Mouse (Mus musculus): Measurements from ENCODE around the gene Bfsp2. TPM values are rescaled to one million over a fixed set of nuclear protein-coding genes. Genes with fewer than 3 reads are reported as not detected.

Gene Bfsp2
- polyA plus RNA-seq, 1 experiment from 2014 or later, result 1.8 TPM

GRCm38 (mm10) chr9:103449092-103449491 lies 31.1 kb downstream of the Bfsp2 start:
- no peak for ATAC-seq
- Histone ChIP-seq H3K27ac (no peak overlapping the region), H3K4me1 (peaks cover 4% of the 10 kb centered on the region), H3K27me3 (no peaks in the 10 kb centered on the region), H3K4me3 (no peak overlapping the region), H3K9me3 (replicated peaks) (peaks cover 8% of the 10 kb centered on the region; the same call in 1 of the 2 replicates), H3K9ac (no peak overlapping the region), H3K36me3 (ENCODE audit: poor library complexity, severe bottlenecking) (no peaks in the 10 kb centered on the region), H3K4me2 (no peak overlapping the region)
- 88% methylated on average over 7 of the region's 7 CpGs for WGBS

GRCm38 (mm10) chr9:103444656-103445055 lies 35.6 kb downstream of the Bfsp2 start:
- no peaks in the 10 kb centered on the region for H3K36me3 ChIP-seq (ENCODE audit: poor library complexity, severe bottlenecking)
- peaks cover 25% of the 10 kb centered on the region for H3K4me1 ChIP-seq
- H3K9me3 ChIP-seq (replicated peaks), result peaks cover 8% of the 10 kb centered on the region; the same call in 1 of the 2 replicates
- H3K27ac ChIP-seq, result no peak overlapping the region
- no peak for ATAC-seq
- 90% methylated on average over 5 of the region's 5 CpGs for WGBS
- H3K4me3 ChIP-seq, result no peak overlapping the region
- H3K9ac ChIP-seq, result no peak overlapping the region
- H3K27me3 ChIP-seq, result peaks cover 7% of the 10 kb centered on the region; the same call in 1 of the 2 replicates
- no peak overlapping the region for H3K4me2 ChIP-seq

GRCm38 (mm10) chr9:103443824-103444185 lies 36.4 kb downstream of the Bfsp2 start:
- peak; percentile 67 for ATAC-seq
- peak overlapping the region; percentile 33 for H3K4me2 ChIP-seq
- peaks cover 7% of the 10 kb centered on the region; the same call in 1 of the 2 replicates for H3K27me3 ChIP-seq
- no peak overlapping the region for H3K4me3 ChIP-seq
- peak overlapping the region; percentile 52 for H3K27ac ChIP-seq
- H3K4me1 ChIP-seq, result peaks cover 25% of the 10 kb centered on the region
- H3K9ac ChIP-seq, result no peak overlapping the region
- H3K36me3 ChIP-seq (ENCODE audit: poor library complexity, severe bottlenecking), result no peaks in the 10 kb centered on the region
- peaks cover 8% of the 10 kb centered on the region; the same call in 1 of the 2 replicates for H3K9me3 ChIP-seq (replicated peaks)
- WGBS, result 8% methylated on average over 7 of the region's 7 CpGs

- peak; percentile 81 for ATAC-seq
- 8% methylated on average over 13 of the region's 13 CpGs for WGBS
- Histone ChIP-seq H3K4me1 (peaks cover 25% of the 10 kb centered on the region), H3K9me3 (replicated peaks) (peaks cover 8% of the 10 kb centered on the region; the same call in 1 of the 2 replicates), H3K27ac (peak overlapping the region; percentile 52), H3K27me3 (peaks cover 7% of the 10 kb centered on the region; the same call in 1 of the 2 replicates), H3K36me3 (ENCODE audit: poor library complexity, severe bottlenecking) (no peaks in the 10 kb centered on the region), H3K4me3 (no peak overlapping the region), H3K4me2 (peak overlapping the region; percentile 33), H3K9ac (no peak overlapping the region)
Observed at GRCm38 (mm10) chr9:103443121-103443823, 36.9 kb downstream of the Bfsp2 start.

- no peak overlapping the region for H3K4me3 ChIP-seq
- no peaks in the 10 kb centered on the region for H3K36me3 ChIP-seq (ENCODE audit: poor library complexity, severe bottlenecking)
- no peak overlapping the region for H3K9ac ChIP-seq
- H3K27ac ChIP-seq, result no peak overlapping the region
- peaks cover 25% of the 10 kb centered on the region for H3K4me1 ChIP-seq
- WGBS, result 50% methylated on average over 3 of the region's 3 CpGs
- peaks cover 8% of the 10 kb centered on the region; the same call in 1 of the 2 replicates for H3K9me3 ChIP-seq (replicated peaks)
- no peak for ATAC-seq
- peaks cover 7% of the 10 kb centered on the region; the same call in 1 of the 2 replicates for H3K27me3 ChIP-seq
- H3K4me2 ChIP-seq, result no peak overlapping the region
Observed at GRCm38 (mm10) chr9:103440597-103440996, 39.6 kb downstream of the Bfsp2 start.

GRCm38 (mm10) chr9:103437104-103437503 lies 43.1 kb downstream of the Bfsp2 start:
- H3K27ac ChIP-seq, result no peak overlapping the region
- H3K36me3 ChIP-seq (ENCODE audit: poor library complexity, severe bottlenecking), result no peaks in the 10 kb centered on the region
- ATAC-seq, result no peak
- WGBS, result 83% methylated on average over 5 of the region's 5 CpGs
- H3K9ac ChIP-seq, result no peak overlapping the region
- H3K4me3 ChIP-seq, result no peak overlapping the region
- no peaks in the 10 kb centered on the region for H3K9me3 ChIP-seq (replicated peaks)
- no peak overlapping the region for H3K4me2 ChIP-seq
- H3K4me1 ChIP-seq, result peaks cover 9% of the 10 kb centered on the region
- peaks cover 7% of the 10 kb centered on the region; the same call in 1 of the 2 replicates for H3K27me3 ChIP-seq

GRCm38 (mm10) chr9:103434116-103434515 lies 46.1 kb downstream of the Bfsp2 start:
- H3K4me2 ChIP-seq, result no peak overlapping the region
- no peaks in the 10 kb centered on the region for H3K9me3 ChIP-seq (replicated peaks)
- H3K4me1 ChIP-seq, result peaks cover 10% of the 10 kb centered on the region
- 60% methylated on average over 4 of the region's 4 CpGs for WGBS
- no peaks in the 10 kb centered on the region for H3K36me3 ChIP-seq (ENCODE audit: poor library complexity, severe bottlenecking)
- H3K27me3 ChIP-seq, result no peaks in the 10 kb centered on the region
- no peak for ATAC-seq
- H3K27ac ChIP-seq, result no peak overlapping the region
- no peak overlapping the region for H3K9ac ChIP-seq
- no peak overlapping the region for H3K4me3 ChIP-seq

GRCm38 (mm10) chr9:103432122-103432778 lies 48.0 kb downstream of the Bfsp2 start:
- peaks cover 10% of the 10 kb centered on the region for H3K4me1 ChIP-seq
- H3K9ac ChIP-seq, result no peak overlapping the region
- peak overlapping the region; percentile 25; the same call in 1 of the 2 replicates for H3K27ac ChIP-seq
- H3K27me3 ChIP-seq, result no peaks in the 10 kb centered on the region
- H3K36me3 ChIP-seq (ENCODE audit: poor library complexity, severe bottlenecking), result no peaks in the 10 kb centered on the region
- peak; percentile 48; the same call in 1 of the 2 replicates for ATAC-seq
- 65% methylated on average over 13 of the region's 13 CpGs for WGBS
- no peak overlapping the region for H3K4me2 ChIP-seq
- no peak overlapping the region for H3K4me3 ChIP-seq
- H3K9me3 ChIP-seq (replicated peaks), result no peaks in the 10 kb centered on the region

GRCm38 (mm10) chr9:103431718-103432117 lies 48.5 kb downstream of the Bfsp2 start:
- H3K4me1 ChIP-seq, result peaks cover 10% of the 10 kb centered on the region
- no peaks in the 10 kb centered on the region for H3K36me3 ChIP-seq (ENCODE audit: poor library complexity, severe bottlenecking)
- peak; percentile 53; the same call in 1 of the 2 replicates for ATAC-seq
- H3K27ac ChIP-seq, result no peak overlapping the region; the same call in 1 of the 2 replicates
- no peak overlapping the region for H3K4me2 ChIP-seq
- WGBS, result 73% methylated on average over 1 of the region's 1 CpGs
- no peak overlapping the region for H3K4me3 ChIP-seq
- H3K27me3 ChIP-seq, result no peaks in the 10 kb centered on the region
- H3K9me3 ChIP-seq (replicated peaks), result no peaks in the 10 kb centered on the region
- H3K9ac ChIP-seq, result no peak overlapping the region

- Histone ChIP-seq H3K9me3 (replicated peaks) (no peaks in the 10 kb centered on the region), H3K4me3 (no peak overlapping the region), H3K9ac (no peak overlapping the region), H3K27me3 (no peaks in the 10 kb centered on the region), H3K4me2 (no peak overlapping the region), H3K27ac (no peak overlapping the region; the same call in 1 of the 2 replicates), H3K4me1 (peaks cover 10% of the 10 kb centered on the region), H3K36me3 (ENCODE audit: poor library complexity, severe bottlenecking) (no peaks in the 10 kb centered on the region)
- 85% methylated on average over 13 of the region's 13 CpGs for WGBS
- ATAC-seq, result no peak
Observed at GRCm38 (mm10) chr9:103430431-103431220, 49.6 kb downstream of the Bfsp2 start.

GRCm38 (mm10) chr9:103426425-103426824 lies 53.8 kb downstream of the Bfsp2 start:
- no peak overlapping the region for H3K9ac ChIP-seq
- no peaks in the 10 kb centered on the region for H3K27me3 ChIP-seq
- no peak for ATAC-seq
- no peaks in the 10 kb centered on the region for H3K36me3 ChIP-seq (ENCODE audit: poor library complexity, severe bottlenecking)
- no peaks in the 10 kb centered on the region for H3K9me3 ChIP-seq (replicated peaks)
- WGBS, result 84% methylated on average over 11 of the region's 11 CpGs
- H3K27ac ChIP-seq, result no peak overlapping the region
- H3K4me3 ChIP-seq, result no peak overlapping the region
- no peak overlapping the region for H3K4me2 ChIP-seq
- H3K4me1 ChIP-seq, result peaks cover 24% of the 10 kb centered on the region

GRCm38 (mm10) chr9:103424869-103425268 lies 55.4 kb downstream of the Bfsp2 start:
- no peak for ATAC-seq
- Histone ChIP-seq H3K4me2 (no peak overlapping the region), H3K4me3 (no peak overlapping the region), H3K27ac (no peak overlapping the region), H3K4me1 (peaks cover 34% of the 10 kb centered on the region), H3K36me3 (ENCODE audit: poor library complexity, severe bottlenecking) (no peaks in the 10 kb centered on the region), H3K9me3 (replicated peaks) (no peaks in the 10 kb centered on the region), H3K27me3 (no peaks in the 10 kb centered on the region), H3K9ac (no peak overlapping the region)
- WGBS, result 83% methylated on average over 11 of the region's 11 CpGs
